Mouse (Mus musculus) left cerebral cortex, adult 11 months (tissue): ENCODE measurements at regions not wholly inside any gene's neighbourhood (a gene's known extent, or its start where the extent isn't known, plus 50 kb on each side); places are given as distances from the start of the nearest gene placed in this dataset.
A peak's percentile ranks its signal among the peaks of the same experiment; 100 is the strongest.

ENCODE experiments used
- DNase-seq: peaks from one replicate; pipeline ENCODE4 v3.0.0; 2022; ENCODE audit warnings: low spot score

DNA sequence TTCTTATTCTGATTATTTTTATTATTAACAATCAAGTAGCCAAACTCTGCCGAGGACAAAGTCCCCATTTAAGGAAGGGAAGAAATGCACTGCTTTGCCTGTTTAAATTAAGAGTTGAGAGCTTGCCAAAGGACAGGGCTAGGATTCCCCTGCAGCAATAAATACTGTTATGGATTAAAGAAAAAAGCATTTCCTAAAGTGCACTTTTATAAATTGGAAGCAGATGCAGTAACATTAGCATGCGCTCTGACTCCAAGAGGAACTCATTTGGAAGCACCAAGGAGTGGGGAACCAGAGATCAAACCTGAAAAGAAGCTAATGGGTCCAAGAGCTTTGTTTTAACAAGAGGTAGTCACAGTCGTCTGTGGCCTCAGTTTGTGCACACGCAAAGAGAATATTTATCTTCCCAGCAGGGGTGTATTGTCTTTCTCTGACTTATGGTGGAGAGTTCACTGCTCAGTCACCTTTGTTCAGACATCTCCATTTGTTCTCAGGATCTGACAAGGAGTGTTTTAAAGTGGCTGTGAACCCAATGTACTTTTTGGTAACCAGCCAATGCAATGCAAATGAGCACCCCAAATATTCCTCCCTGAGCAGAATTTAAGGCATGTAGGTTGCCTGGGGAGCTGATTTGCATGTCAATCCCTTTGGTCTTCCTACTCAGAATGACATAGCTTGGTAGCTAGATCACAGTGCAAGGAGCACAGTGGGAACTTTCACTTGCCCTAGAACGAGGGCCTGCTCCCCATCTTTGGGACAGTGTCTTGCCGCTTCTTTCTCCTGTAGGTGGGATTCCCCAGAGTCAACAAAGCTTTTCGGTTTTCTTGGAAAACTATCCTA is 119.1 kb upstream of the Nbea start:
- peak; percentile 18 for DNase-seq

DNA sequence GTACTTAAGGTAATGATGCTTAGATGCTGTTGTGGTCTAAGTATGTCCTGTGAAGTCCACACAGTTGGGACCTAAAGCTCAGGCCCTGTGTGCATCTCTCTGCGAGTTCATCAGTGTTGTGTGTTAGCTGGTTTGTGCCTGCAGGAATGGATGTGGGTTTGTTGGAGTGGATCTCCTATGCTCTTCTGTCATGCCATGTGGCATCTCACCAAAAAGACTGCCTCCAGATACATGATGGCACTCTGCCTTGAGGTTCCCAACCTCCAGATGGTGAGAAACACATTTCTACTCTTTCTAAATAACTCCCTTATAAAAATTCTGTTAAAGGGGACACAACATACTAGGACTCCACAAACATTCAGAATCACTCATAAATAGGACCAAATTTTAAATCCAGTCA is 117.3 kb upstream of the Nbea start:
- DNase-seq, result no peak

DNA sequence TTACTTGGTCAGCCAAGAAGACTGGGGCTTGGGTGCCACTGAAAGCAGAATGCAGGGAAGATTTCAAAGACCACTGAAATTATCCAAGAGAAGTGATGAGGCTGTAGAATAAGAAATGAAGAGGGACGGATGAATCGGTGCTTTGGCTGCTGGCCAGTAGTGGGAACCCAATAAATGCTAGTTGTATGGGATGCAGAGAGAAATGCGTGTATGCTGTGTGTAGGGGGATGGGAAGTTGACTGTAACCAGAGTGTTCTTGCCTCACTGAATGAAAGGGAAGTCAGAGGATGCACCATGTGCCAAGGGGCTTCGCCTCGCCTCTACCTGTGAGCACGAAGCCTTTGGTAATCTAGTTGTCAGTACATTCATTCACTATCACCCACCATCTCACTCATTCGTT is 112.1 kb upstream of the Nbea start:
- no peak for DNase-seq

DNA sequence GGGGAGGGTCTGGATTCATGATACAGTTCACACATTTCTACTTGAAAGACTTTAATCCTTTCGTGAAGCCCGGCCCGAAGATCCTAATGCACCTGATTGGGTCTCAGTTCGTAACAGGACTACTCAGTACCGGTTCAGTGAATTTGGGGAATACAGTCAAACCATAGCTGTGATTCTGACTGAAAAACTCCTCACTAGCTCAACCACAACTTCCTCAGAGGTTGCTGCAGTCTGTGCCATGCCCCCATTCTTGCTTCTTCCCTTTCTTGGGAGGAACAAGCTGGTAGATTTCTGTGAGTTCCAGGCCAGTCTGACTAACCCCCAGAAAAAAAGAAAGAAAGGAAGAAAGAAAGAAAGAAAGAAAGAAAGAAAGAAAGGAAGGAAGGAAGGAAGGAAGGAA is 98.0 kb upstream of the Nbea start:
- DNase-seq, result no peak

DNA sequence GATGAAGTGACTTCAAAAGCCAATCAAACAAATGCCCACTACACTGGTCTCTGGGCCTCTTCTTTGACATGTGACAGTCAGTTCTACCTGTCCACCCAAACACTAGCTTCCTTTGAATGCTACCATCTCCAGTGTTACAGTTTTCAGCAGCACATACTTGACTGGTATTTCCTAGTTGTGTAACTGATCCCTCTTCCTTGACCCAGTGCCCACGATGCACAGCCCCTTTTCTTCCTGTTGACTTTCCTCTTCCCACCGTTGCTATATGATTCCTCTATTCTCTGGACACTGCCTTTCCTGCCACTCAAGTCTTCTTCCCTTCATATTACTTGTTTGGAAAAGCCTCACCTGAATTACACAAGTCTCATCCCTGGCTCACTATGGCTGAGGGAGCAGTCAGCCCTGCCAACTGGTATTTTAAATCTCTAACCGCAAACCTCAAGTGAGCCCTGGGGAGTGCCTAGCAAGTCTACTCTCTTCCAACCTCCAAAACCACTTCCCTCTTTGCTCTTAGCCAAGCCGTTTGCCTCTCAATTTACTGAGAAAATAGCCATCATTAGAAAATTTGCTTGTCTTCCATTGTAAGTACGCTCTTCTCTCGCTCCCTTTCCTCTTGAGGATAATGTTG is 96.9 kb upstream of the Nbea start:
- no peak for DNase-seq

DNA sequence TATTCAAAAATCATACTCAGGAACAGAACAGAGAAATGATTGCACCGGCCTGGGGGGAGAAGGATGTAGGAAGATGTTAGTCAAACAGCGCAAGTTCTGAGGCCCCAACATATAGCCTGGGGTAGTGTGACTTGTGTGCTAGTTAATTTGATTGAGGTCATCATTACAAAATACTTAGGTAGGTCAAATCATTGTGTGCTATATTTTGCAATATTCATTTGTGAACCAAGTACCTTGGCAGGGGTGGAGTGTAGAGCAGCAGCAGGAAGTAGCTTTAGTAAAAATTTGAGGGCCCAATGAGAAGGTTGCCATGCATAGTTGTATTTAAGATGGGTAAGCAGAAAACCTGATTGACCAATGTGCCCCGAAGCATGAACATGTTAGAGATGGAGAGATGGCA is 89.1 kb upstream of the Nbea start:
- no peak for DNase-seq

DNA sequence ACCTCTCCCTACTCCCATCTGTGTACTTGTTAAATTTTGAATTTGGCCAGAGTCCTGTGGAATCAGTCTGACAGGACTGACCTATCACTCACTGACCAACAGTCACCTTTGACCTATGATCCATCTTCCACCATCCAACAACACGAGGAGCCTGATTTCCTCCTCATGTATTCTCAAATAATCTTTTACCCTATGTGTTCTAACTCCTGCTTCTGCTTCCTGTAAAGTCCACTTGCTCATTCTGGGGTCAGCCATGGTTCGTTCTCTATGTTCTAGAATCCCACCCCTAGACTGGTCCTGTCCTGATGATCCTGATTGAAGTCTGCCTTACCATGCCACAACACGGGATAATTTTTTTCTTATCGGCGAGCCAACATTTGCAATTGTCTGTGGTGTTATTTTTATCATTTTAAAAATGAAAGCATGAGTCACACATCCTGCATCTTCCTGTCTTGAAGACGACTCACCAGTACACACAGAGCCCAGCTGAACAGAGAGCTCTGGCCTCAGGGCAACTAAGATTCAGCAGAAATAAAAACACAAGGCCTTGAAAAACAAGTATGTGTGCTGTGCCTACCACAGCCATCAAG is 86.8 kb upstream of the Nbea start:
- DNase-seq, result no peak

DNA sequence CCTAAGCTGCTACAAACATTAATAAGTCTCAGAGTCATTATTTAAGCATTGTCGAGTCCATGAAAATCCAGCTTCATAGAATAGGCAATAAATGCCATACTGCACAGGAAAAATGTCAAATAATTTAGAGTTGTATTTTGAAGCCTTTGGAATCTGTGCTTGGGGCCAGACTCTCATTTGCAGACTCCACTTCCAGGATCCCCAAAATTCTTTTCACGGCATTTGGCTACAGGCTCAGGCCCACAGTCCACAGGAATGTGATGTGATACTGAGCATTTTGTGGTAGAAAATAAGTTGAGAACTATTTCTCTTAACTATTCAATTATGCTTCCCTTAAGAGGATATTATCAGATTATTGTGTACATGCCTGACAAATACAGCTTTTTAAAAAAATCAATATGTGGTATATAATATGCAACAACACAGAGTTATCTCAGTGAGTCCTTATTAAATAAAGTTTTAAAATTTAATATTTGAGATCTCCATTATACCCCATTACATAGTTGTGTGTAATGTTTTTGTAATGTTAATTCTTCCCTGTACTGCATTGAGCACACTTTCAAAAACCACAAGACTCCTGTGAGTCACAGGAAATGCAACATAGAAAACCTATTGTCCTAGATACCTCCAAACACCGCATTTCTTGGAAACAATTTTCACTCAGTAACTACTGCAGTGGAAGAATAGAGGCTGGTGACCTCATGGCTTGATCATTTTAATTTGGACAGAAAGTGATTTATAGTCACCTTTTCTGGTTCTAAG is 78.5 kb upstream of the Nbea start:
- DNase-seq, result no peak

DNA sequence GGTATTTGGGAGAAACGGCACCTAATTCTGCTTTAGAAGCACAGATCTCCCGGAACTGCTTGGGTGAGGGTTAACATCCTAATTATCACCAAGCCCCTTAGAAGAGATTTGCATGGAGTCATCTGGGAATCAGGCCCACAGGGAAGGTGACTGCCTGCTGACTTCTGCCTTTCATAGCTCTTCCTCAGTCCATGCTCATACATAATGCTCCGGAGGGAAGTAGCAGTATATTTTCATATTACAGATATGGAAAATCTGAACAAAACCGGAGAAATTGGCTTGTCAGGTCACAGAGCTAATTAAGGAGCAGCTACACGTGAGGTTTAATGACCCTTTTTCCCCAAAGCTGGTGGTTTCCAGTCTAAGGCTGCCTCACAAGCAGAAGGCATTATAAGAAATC is 72.8 kb upstream of the Nbea start:
- DNase-seq, result no peak

DNA sequence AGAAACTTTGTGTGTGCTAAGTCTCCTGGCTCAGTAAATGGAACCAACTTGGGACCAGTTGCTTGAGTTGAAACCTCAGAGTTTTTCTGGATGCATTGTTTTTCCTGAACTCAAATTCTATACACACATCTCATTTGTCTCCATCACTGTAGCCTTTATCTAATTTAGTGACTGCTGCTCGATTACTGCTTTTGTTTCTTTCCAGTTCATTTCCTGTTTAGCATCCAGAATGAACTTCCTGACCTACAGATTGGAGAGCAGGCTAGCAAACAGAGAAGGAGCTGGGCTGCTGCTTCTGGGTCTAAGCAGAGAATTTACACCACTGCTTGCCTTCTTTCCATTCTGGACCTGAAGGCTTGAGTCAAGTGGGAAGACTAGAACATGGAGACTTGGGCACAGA is 60.9 kb upstream of the Nbea start:
- no peak for DNase-seq

DNA sequence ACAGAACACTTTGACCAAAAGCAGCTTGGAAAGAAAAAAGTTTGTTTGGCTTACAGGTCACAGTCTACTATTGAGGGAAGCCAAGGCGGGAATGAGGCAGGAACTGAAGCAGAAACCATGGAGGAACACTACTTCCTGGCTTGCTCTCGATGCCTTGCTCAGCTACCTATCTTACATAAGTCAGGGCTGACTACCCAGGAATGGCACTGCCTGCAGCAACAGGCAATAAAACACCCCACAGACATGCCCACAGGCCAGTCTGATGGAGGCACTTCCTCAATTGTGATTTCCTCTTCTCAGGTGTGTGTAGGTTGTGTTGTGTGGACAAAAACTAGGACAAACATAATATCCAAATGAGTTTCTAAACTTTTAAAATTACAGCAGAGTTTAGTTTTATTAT is 54.7 kb upstream of the Nbea start:
- no peak for DNase-seq

DNA sequence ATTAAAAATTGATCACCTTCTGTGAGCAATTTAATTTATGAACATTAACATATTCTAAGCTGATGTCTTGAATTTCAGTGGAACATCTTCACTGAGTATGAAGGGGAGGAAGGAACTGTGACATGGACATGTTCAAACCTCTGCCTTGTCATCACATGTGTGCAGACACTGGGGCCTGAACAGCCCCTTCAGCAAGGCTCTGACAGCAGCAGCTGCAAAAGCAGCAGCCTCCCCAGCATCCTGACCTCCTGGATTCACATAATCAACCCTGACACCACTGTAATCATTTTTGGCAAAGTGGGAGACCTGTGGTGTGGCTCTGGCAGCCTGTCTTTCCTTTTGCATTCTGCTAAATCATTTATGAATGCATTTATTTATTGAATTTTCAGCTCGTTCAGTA is 52.7 kb upstream of the Nbea start:
- no peak for DNase-seq
